Mouse (Mus musculus): ENCODE results near the gene Hand1. TPM values are rescaled to one million over a fixed set of nuclear protein-coding genes. Genes with fewer than 3 reads are reported as not detected.

Hand1 gene
- polyA plus RNA-seq, 1 experiment: not detected

- Histone ChIP-seq H3K4me1 (ENCODE audit: control insufficient read depth, insufficient read depth, low read length) (no peaks in the 10 kb centered on the region), H3K27ac (ENCODE audit: control insufficient read depth, insufficient read depth, low read depth, low read length, poor library complexity) (no peak overlapping the region), H3K4me3 (replicated peaks; ENCODE audit: control insufficient read depth, low read depth, low read length) (no peak overlapping the region)
- no peak for TF ChIP-seq POLR2A (IDR thresholded peaks at IDR 0.05; ENCODE audit: borderline replicate concordance, control insufficient read depth, low read depth, low read length)
- TF ChIP-seq CTCF (IDR thresholded peaks at IDR 0.05; ENCODE audit: control insufficient read depth, insufficient read depth, low read length): no peak
- 36% methylated on average over 21 of the region's 21 CpGs for WGBS
Observed at GRCm38 (mm10) chr11:57790866-57791535, 41.6 kb downstream of the Hand1 start.

GRCm38 (mm10) chr11:57787913-57788312, 44.7 kb downstream of the Hand1 start:
- no peak overlapping the region for H3K27ac ChIP-seq (ENCODE audit: control insufficient read depth, insufficient read depth, low read depth, low read length, poor library complexity)
- WGBS: 19% methylated on average over 3 of the region's 3 CpGs
- no peak overlapping the region for H3K4me3 ChIP-seq (replicated peaks; ENCODE audit: control insufficient read depth, low read depth, low read length)
- no peak for TF ChIP-seq POLR2A (IDR thresholded peaks at IDR 0.05; ENCODE audit: borderline replicate concordance, control insufficient read depth, low read depth, low read length)
- peak; percentile 90 for TF ChIP-seq CTCF (IDR thresholded peaks at IDR 0.05; ENCODE audit: control insufficient read depth, insufficient read depth, low read length)
- H3K4me1 ChIP-seq (ENCODE audit: control insufficient read depth, insufficient read depth, low read length): no peaks in the 10 kb centered on the region

DNA sequence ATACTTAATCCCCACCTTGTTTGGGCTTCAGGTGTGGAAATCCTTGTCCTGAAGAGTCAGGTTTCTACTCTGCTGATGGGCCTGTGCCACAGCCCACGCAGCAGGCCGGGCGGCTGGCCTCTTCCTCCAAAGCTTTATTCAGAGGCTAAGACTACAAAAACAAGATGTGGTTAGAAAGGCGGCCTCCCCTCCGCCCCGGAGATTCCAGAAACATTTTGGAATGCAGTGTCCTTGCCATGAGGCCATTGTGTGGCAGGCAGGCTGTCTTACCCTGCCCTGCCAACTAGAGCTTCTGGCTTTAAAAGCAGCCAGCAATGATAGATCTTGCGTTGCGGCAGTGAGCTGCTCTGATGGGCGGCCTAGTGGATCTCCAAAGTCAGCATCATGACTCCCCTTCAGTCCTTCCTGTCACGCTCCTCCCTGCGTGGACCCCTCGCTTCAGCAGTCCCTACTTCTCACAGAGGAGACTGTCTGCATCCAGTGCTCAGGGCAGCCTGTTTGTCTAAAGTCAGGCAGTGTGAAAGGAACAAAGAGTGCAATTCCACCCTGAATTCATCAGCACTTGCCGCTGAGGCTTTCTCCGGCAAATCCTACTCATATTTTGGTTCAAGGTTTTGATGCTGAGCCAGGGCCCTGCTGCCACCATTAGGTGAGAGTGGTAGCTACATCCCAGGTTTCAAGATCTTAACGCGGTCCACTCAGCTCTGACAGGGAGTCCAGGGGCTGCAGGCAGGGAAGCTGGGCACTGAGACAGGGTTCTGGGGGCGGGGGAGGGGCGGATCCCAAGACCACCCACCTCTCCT, 45.8 kb downstream of the Hand1 start:
- WGBS: 84% methylated on average over 18 of the region's 18 CpGs
- Histone ChIP-seq H3K4me1 (ENCODE audit: control insufficient read depth, insufficient read depth, low read length) (no peaks in the 10 kb centered on the region), H3K4me3 (replicated peaks; ENCODE audit: control insufficient read depth, low read depth, low read length) (no peak overlapping the region), H3K27ac (ENCODE audit: control insufficient read depth, insufficient read depth, low read depth, low read length, poor library complexity) (no peak overlapping the region)
- no peak for TF ChIP-seq POLR2A (IDR thresholded peaks at IDR 0.05; ENCODE audit: borderline replicate concordance, control insufficient read depth, low read depth, low read length)
- TF ChIP-seq CTCF (IDR thresholded peaks at IDR 0.05; ENCODE audit: control insufficient read depth, insufficient read depth, low read length): no peak

- no peak overlapping the region for H3K27ac ChIP-seq (ENCODE audit: control insufficient read depth, insufficient read depth, low read depth, low read length, poor library complexity)
- no peaks in the 10 kb centered on the region for H3K4me1 ChIP-seq (ENCODE audit: control insufficient read depth, insufficient read depth, low read length)
- 86% methylated on average over 14 of the region's 14 CpGs for WGBS
- H3K4me3 ChIP-seq (replicated peaks; ENCODE audit: control insufficient read depth, low read depth, low read length): no peak overlapping the region
- TF ChIP-seq CTCF (IDR thresholded peaks at IDR 0.05; ENCODE audit: control insufficient read depth, insufficient read depth, low read length): no peak
Observed at GRCm38 (mm10) chr11:57779824-57780223, 52.8 kb downstream of the Hand1 start.

Other genes starting within 250 kb of the Hand1 start
- 16.6 and 18.0 TPM in 2 replicates for gene Galnt10, start 187.4 kb downstream of the Hand1 start, polyA plus RNA-seq (2011; ENCODE audit: insufficient read depth, insufficient read length, low replicate concordance, missing spikeins)
- 19.9 and 22.5 TPM in 2 replicates for gene Sap30l, start 31.2 kb downstream of the Hand1 start, polyA plus RNA-seq (2011; ENCODE audit: insufficient read depth, insufficient read length, low replicate concordance, missing spikeins)
- 17.0 and 28.2 TPM in 2 replicates for gene Larp1, start 176.2 kb upstream of the Hand1 start, polyA plus RNA-seq (2011; ENCODE audit: insufficient read depth, insufficient read length, low replicate concordance, missing spikeins)

Data from bone marrow, adult 2 months (tissue).